Mouse (Mus musculus) ES-E14 (cell line): ENCODE data around the gene Dhx33.

ENCODE experiments used
- CHD2 ChIP-seq: IDR thresholded peaks from 2 replicates; pipeline ENCODE4 v1.6.1; 2014; ENCODE audit warnings: mild to moderate bottlenecking, low read depth, low read length, inconsistent platforms
- HCFC1 ChIP-seq: IDR thresholded peaks from 2 replicates; pipeline ENCODE4 v1.6.1; 2012; ENCODE audit warnings: low read length, inconsistent platforms, borderline replicate concordance; ENCODE audit not compliant: insufficient read depth
- MAFK ChIP-seq: IDR thresholded peaks from 2 replicates; pipeline ENCODE4 v1.6.1; 2014; ENCODE audit warnings: mild to moderate bottlenecking, low read depth, low read length, inconsistent platforms; ENCODE audit not compliant: insufficient read depth
- ZC3H11A ChIP-seq: IDR thresholded peaks from 2 replicates; pipeline ENCODE4 v1.6.1; 2012; ENCODE audit warnings: low read depth, mild to moderate bottlenecking, inconsistent platforms, low read length, borderline replicate concordance
- ZNF384 ChIP-seq: IDR thresholded peaks from 2 replicates; pipeline ENCODE4 v1.6.1; 2012; ENCODE audit warnings: low read depth, low read length, inconsistent platforms

DNA sequence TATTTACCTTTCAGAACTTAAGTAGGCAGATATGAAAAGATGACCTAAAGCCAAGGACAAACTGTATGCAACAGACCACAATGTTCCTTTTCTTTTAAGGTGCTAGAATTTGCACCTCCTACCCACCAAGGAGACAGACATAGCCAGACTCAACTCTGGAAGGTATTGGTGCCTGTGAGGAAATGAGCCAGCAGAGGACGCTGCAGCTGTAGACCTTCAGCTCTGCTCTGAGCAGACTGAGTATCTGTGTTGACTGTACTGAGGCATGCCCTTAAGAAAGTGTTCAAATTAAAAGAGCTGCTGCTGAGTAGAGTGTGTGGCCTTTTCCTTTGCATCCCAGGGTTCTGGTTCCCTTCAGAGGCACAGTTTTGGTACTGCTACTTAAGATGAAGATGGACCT, 61.6 kb downstream of the Dhx33 start:
- TF ChIP-seq MAFK (no peak), ZC3H11A (no peak), ZNF384 (no peak), HCFC1 (no peak), CHD2 (no peak)
